Mouse (Mus musculus): Measurements from ENCODE around the gene Ctsw. TPM values are rescaled to one million over a fixed set of nuclear protein-coding genes. Genes with fewer than 3 reads are reported as not detected.

The Ctsw gene
- polyA plus RNA-seq, 1 experiment from 2014 or later = 1.7 TPM

DNA sequence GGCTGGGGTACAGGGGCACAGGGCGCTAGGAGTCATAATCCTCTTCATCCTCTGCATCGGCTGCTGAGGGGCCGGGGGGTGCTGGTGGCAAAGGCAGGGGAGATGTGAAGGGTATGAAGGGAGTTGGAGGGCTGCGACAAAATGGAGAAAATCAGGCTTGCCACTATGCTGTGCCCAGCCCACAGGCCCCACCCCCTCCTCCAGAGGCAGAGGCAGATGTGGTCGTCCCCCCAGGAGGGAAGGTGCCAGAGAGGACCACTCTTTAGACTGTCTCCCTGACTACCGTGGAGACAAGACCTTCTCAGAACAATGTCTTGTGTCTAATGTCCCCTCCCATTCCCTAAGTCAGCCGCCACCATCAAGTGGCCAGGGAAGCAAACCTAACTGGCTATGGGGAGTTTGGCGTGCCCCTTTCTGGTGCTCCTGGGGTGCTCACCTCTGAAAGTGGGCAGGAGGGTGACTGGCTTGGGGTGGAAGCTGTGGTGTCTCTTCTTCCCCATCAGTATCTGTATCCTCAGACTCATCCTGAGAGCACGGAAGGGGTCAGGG is 45.3 kb downstream of the Ctsw start:
- peak overlapping the region; percentile 89 for H3K4me3 ChIP-seq
- H3K27me3 ChIP-seq (ENCODE audit: low read depth, poor library complexity, severe bottlenecking) = no peaks in the 10 kb centered on the region
- WGBS = 70% methylated on average over 9 of the region's 9 CpGs
- DNase-seq (ENCODE audit: low spot score) = no peak
- H3K36me3 ChIP-seq = peaks cover 65% of the 10 kb centered on the region
- no peaks in the 10 kb centered on the region for H3K9me3 ChIP-seq (replicated peaks)
- peaks cover 39% of the 10 kb centered on the region for H3K4me1 ChIP-seq
- H3K27ac ChIP-seq (replicated peaks) = peak overlapping the region; percentile 97; the same call in 1 of the 2 replicates

DNA sequence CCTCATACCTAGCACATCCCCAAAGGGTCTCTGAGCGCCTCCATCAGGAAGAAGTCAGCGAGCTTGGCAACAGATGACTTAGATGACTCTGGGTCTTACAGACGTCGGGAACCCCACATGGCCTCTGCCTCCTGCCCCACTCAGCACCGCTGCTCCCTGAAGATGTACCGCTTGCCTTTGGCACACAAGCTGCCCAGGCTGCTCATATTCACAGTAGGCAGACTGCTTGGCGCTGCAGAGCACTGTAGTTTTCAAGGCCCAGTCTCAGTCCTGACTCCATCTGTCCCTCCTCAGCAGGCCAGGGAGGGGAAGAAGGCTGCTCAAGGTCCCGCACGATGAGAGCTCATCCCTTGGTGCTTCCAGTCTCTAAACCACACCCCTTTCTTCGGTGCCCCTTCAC is 46.0 kb downstream of the Ctsw start:
- H3K4me1 ChIP-seq = peaks cover 39% of the 10 kb centered on the region
- no peak overlapping the region for H3K27ac ChIP-seq (replicated peaks)
- no peaks in the 10 kb centered on the region for H3K27me3 ChIP-seq (ENCODE audit: low read depth, poor library complexity, severe bottlenecking)
- WGBS = 88% methylated on average over 10 of the region's 10 CpGs
- peaks cover 60% of the 10 kb centered on the region for H3K36me3 ChIP-seq
- DNase-seq (ENCODE audit: low spot score) = no peak
- no peaks in the 10 kb centered on the region for H3K9me3 ChIP-seq (replicated peaks)
- no peak overlapping the region for H3K4me3 ChIP-seq

GRCm38 (mm10) chr19:5421784-5422183 is 46.5 kb downstream of the Ctsw start:
- H3K9me3 ChIP-seq (replicated peaks) = no peaks in the 10 kb centered on the region
- peaks cover 56% of the 10 kb centered on the region for H3K36me3 ChIP-seq

DNA sequence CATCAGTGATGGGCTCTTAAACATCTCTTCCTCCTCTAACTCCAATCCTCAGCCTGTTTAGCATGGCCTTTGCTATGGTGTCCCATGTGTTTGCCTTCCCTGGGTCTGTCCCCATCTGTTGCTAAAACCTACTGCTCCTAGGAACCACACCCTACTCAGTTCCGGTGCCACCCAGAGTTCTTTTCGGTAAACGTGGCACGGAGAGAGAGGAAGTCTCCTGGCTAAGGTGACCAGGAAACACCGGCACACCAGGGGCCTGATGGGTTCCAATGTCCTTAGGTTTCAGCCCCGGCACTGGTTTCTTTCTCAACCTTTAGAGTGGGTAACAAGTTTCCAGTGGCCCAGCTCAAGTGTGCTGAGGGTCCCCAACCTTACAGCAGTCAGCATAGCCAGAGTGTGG is 47.7 kb downstream of the Ctsw start:
- Histone ChIP-seq H3K4me1 (peaks cover 22% of the 10 kb centered on the region), H3K9me3 (replicated peaks) (no peaks in the 10 kb centered on the region), H3K27ac (replicated peaks) (no peak overlapping the region), H3K4me3 (no peak overlapping the region; the same call in 1 of the 2 replicates), H3K36me3 (peaks cover 46% of the 10 kb centered on the region), H3K27me3 (ENCODE audit: low read depth, poor library complexity, severe bottlenecking) (no peaks in the 10 kb centered on the region)
- WGBS = 96% methylated on average over 6 of the region's 6 CpGs
- no peak for DNase-seq (ENCODE audit: low spot score)

More at GRCm38 (mm10) chr19:5421784-5422183, 46.5 kb downstream of the Ctsw start:
- H3K4me1 ChIP-seq = peaks cover 35% of the 10 kb centered on the region
- 91% methylated on average over 5 of the region's 5 CpGs for WGBS
- no peak overlapping the region for H3K4me3 ChIP-seq
- H3K27me3 ChIP-seq (ENCODE audit: low read depth, poor library complexity, severe bottlenecking) = no peaks in the 10 kb centered on the region
- H3K27ac ChIP-seq (replicated peaks) = no peak overlapping the region
- no peak for DNase-seq (ENCODE audit: low spot score)

- Histone ChIP-seq H3K4me3 (no peak overlapping the region), H3K9me3 (replicated peaks) (no peaks in the 10 kb centered on the region), H3K27ac (replicated peaks) (no peak overlapping the region), H3K36me3 (peaks cover 46% of the 10 kb centered on the region), H3K4me1 (peaks cover 21% of the 10 kb centered on the region), H3K27me3 (ENCODE audit: low read depth, poor library complexity, severe bottlenecking) (no peaks in the 10 kb centered on the region)
- no peak for DNase-seq (ENCODE audit: low spot score)
- 93% methylated on average over 9 of the region's 9 CpGs for WGBS
Observed at GRCm38 (mm10) chr19:5419630-5420029, 48.7 kb downstream of the Ctsw start.

- Histone ChIP-seq H3K27me3 (ENCODE audit: low read depth, poor library complexity, severe bottlenecking) (no peaks in the 10 kb centered on the region), H3K4me1 (peaks cover 17% of the 10 kb centered on the region), H3K4me3 (no peak overlapping the region), H3K36me3 (peaks cover 46% of the 10 kb centered on the region), H3K27ac (replicated peaks) (no peak overlapping the region), H3K9me3 (replicated peaks) (no peaks in the 10 kb centered on the region)
- 90% methylated on average over 8 of the region's 8 CpGs for whole genome bisulfite sequencing
- no peak for DNase-seq (ENCODE audit: low spot score)
Observed at GRCm38 (mm10) chr19:5418750-5419466, 49.4 kb downstream of the Ctsw start.

Other genes starting within 250 kb of the Ctsw start
- gene Pacs1, start 195.4 kb downstream of the Ctsw start, polyA plus RNA-seq (2016; fragmentation: Nextera tagmentation; extraction: Ambion mirVana) = 21.3 and 23.7 TPM in 2 replicates
- gene Sf3b2, start 173.1 kb downstream of the Ctsw start, polyA plus RNA-seq (2016; fragmentation: Nextera tagmentation; extraction: Ambion mirVana) = 468 and 500 TPM in 2 replicates
- gene Gal3st3, start 170.2 kb downstream of the Ctsw start, polyA plus RNA-seq (2016; fragmentation: Nextera tagmentation; extraction: Ambion mirVana) = 10.8 and 15.4 TPM in 2 replicates
- gene Catsper1, start 132.8 kb downstream of the Ctsw start, polyA plus RNA-seq (2016; fragmentation: Nextera tagmentation; extraction: Ambion mirVana) = not detected in 2 replicates
- gene Cst6, start 118.9 kb downstream of the Ctsw start, polyA plus RNA-seq (2016; fragmentation: Nextera tagmentation; extraction: Ambion mirVana) = 0.67 TPM in 1 of 2 replicates, not detected in the other
- 86.9 and 89.4 TPM in 2 replicates for gene Eif1ad, start 101.8 kb downstream of the Ctsw start, polyA plus RNA-seq (2016; fragmentation: Nextera tagmentation; extraction: Ambion mirVana)
- gene Banf1, start 101.3 kb downstream of the Ctsw start, polyA plus RNA-seq (2016; fragmentation: Nextera tagmentation; extraction: Ambion mirVana) = 575 and 616 TPM in 2 replicates
- 88.2 and 96.2 TPM in 2 replicates for gene Sart1, start 79.8 kb downstream of the Ctsw start, polyA plus RNA-seq (2016; fragmentation: Nextera tagmentation; extraction: Ambion mirVana)
- gene Tsga10ip, start 66.0 kb downstream of the Ctsw start, polyA plus RNA-seq (2016; fragmentation: Nextera tagmentation; extraction: Ambion mirVana) = 0.39 TPM in 1 of 2 replicates, not detected in the other
- 221 and 228 TPM in 2 replicates for gene Drap1, start 43.5 kb downstream of the Ctsw start, polyA plus RNA-seq (2016; fragmentation: Nextera tagmentation; extraction: Ambion mirVana)
- gene AI837181, start 43.4 kb downstream of the Ctsw start, polyA plus RNA-seq (2016; fragmentation: Nextera tagmentation; extraction: Ambion mirVana) = 45.1 and 48.5 TPM in 2 replicates
- not detected in 2 replicates for gene Fosl1, start 21.0 kb downstream of the Ctsw start, polyA plus RNA-seq (2016; fragmentation: Nextera tagmentation; extraction: Ambion mirVana)
- 5.5 and 6.0 TPM in 2 replicates for gene Ccdc85b, start 10.6 kb downstream of the Ctsw start, polyA plus RNA-seq (2016; fragmentation: Nextera tagmentation; extraction: Ambion mirVana)
- 98.0 and 111 TPM in 2 replicates for gene Fibp, start 7.9 kb downstream of the Ctsw start, polyA plus RNA-seq (2016; fragmentation: Nextera tagmentation; extraction: Ambion mirVana)
- gene Efemp2, start 5.4 kb upstream of the Ctsw start, polyA plus RNA-seq (2016; fragmentation: Nextera tagmentation; extraction: Ambion mirVana) = 67.6 and 69.1 TPM in 2 replicates
- 41.3 and 47.0 TPM in 2 replicates for gene Mus81, start 19.9 kb upstream of the Ctsw start, polyA plus RNA-seq (2016; fragmentation: Nextera tagmentation; extraction: Ambion mirVana)
- 3,131 and 3,331 TPM in 2 replicates for gene Cfl1, start 21.9 kb upstream of the Ctsw start, polyA plus RNA-seq (2016; fragmentation: Nextera tagmentation; extraction: Ambion mirVana)
- not detected in 2 replicates for gene 1700020D05Rik, start 35.3 kb upstream of the Ctsw start, polyA plus RNA-seq (2016; fragmentation: Nextera tagmentation; extraction: Ambion mirVana)
- gene Snx32, start 42.0 kb upstream of the Ctsw start, polyA plus RNA-seq (2016; fragmentation: Nextera tagmentation; extraction: Ambion mirVana) = 9.6 and 15.3 TPM in 2 replicates
- 0.16 and 0.29 TPM in 2 replicates for gene Ovol1, start 92.1 kb upstream of the Ctsw start, polyA plus RNA-seq (2016; fragmentation: Nextera tagmentation; extraction: Ambion mirVana)
- 1.6 and 2.3 TPM in 2 replicates for gene Ap5b1, start 99.5 kb upstream of the Ctsw start, polyA plus RNA-seq (2016; fragmentation: Nextera tagmentation; extraction: Ambion mirVana)
- 186 and 200 TPM in 2 replicates for gene Rnaseh2c, start 133.4 kb upstream of the Ctsw start, polyA plus RNA-seq (2016; fragmentation: Nextera tagmentation; extraction: Ambion mirVana)
- 65.6 and 74.8 TPM in 2 replicates for gene Kat5, start 141.7 kb upstream of the Ctsw start, polyA plus RNA-seq (2016; fragmentation: Nextera tagmentation; extraction: Ambion mirVana)
- gene Rela, start 169.0 kb upstream of the Ctsw start, polyA plus RNA-seq (2016; fragmentation: Nextera tagmentation; extraction: Ambion mirVana) = 28.7 and 31.2 TPM in 2 replicates
- 22.3 and 22.9 TPM in 2 replicates for gene Sipa1, start 195.2 kb upstream of the Ctsw start, polyA plus RNA-seq (2016; fragmentation: Nextera tagmentation; extraction: Ambion mirVana)
- 28.7 and 29.9 TPM in 2 replicates for gene Map3k11, start 220.2 kb upstream of the Ctsw start, polyA plus RNA-seq (2016; fragmentation: Nextera tagmentation; extraction: Ambion mirVana)
- 22.8 and 25.6 TPM in 2 replicates for gene Pcnx3, start 220.4 kb upstream of the Ctsw start, polyA plus RNA-seq (2016; fragmentation: Nextera tagmentation; extraction: Ambion mirVana)
- gene Kcnk7, start 235.9 kb upstream of the Ctsw start, polyA plus RNA-seq (2016; fragmentation: Nextera tagmentation; extraction: Ambion mirVana) = 0.20 TPM in 1 of 2 replicates, not detected in the other